ENCODE assay signal across 19 mouse cellular contexts in genomic region chr5:113270043-113270442, GRCm38 (mm10). TPM values are rescaled to one million over a fixed set of nuclear protein-coding genes. Genes with fewer than 3 reads are reported as not detected.
A peak's percentile ranks its signal among the peaks of the same experiment; 100 is the strongest.
DNase-seq lines count a peak whose midpoint lies in the region; ATAC-seq and TF ChIP-seq lines count a peak whose summit lies in the region.
"Had no signal": no experiment of that assay in that cellular context is flagged by ENCODE, and none has a peak within 500 bp of the region (broad histone marks: within the 10 kb centered on the region; RNA-seq: fewer than 3 reads in every experiment).

No protein-coding gene starts in this region.

- no peaks in the 10 kb centered on the region for H3K27me3 ChIP-seq in neural tube, embryonic 11.5 days (ENCODE audit: control insufficient read depth, insufficient read depth, low read length)
- H3K27me3 ChIP-seq in stomach, postnatal 0 days (ENCODE audit: control insufficient read depth, insufficient read depth, low read length) = no peaks in the 10 kb centered on the region
- H3K27me3 ChIP-seq: forebrain, embryonic 15.5 days; midbrain, embryonic 15.5 days had no signal

- ATAC-seq in neural tube, embryonic 11.5 days (ENCODE audit: insufficient read depth, low FRiP score, low TSS enrichment) = no peak
- ATAC-seq in stomach, postnatal 0 days (ENCODE audit: low FRiP score, low TSS enrichment) = no peak
- ATAC-seq: forebrain, embryonic 15.5 days; midbrain, embryonic 15.5 days had no signal

- H3K27ac ChIP-seq in left cerebral cortex, adult 2 months = no peak overlapping the region
- no peak overlapping the region for H3K27ac ChIP-seq in neural tube, embryonic 11.5 days (ENCODE audit: low read depth, low read length)
- no peak overlapping the region for H3K27ac ChIP-seq in stomach, postnatal 0 days (replicated peaks)
- H3K27ac ChIP-seq: forebrain, embryonic 15.5 days; gastrocnemius, adult 2 months; midbrain, embryonic 15.5 days had no signal

- intact Hi-C loops in left cerebral cortex, adult 2 months (cut with DNase I) = no loop called here
- intact Hi-C loops in left cerebral cortex, postnatal 4 days (cut with DNase I) = no loop called here

- peak; percentile 37 to 59 for DNase-seq in cerebellum, postnatal 14 days
- no peak for DNase-seq in cerebellum, adult 11 months
- DNase-seq in left cerebral cortex, adult 2 months (ENCODE audit: extremely low spot score in 1 of 2, low spot score in 2 of 2) = no peak
- no peak for DNase-seq in left cerebral cortex, postnatal 4 days
- peak; percentile 40 for DNase-seq in neural tube, embryonic 11.5 days (ENCODE audit: low spot score)
- DNase-seq in neural tube, embryonic 10.5 days (ENCODE audit: extremely low spot score, low spot score) = no peak
- no peak for DNase-seq in stomach, postnatal 0 days (ENCODE audit: low spot score)
- no peak for DNase-seq in ovary, postnatal 36 days (ENCODE audit: low spot score)
- DNase-seq: cerebellum, adult 8-10 months; embryo, embryonic 11 days; gastrocnemius, adult 2 months; heart, postnatal 10 days; kidney, adult 11 months; kidney, postnatal 36 days; thymus, postnatal 14 days had no signal

- 85% methylated on average over 3 of the region's 3 CpGs for WGBS in neural tube, embryonic 11.5 days
- WGBS in stomach, postnatal 0 days = 73% methylated on average over 3 of the region's 3 CpGs

- H3K36me3 ChIP-seq in neural tube, embryonic 11.5 days (ENCODE audit: control insufficient read depth, insufficient read depth, low read length) = no peaks in the 10 kb centered on the region; the same call in 1 of the 2 replicates
- H3K36me3 ChIP-seq in stomach, postnatal 0 days (ENCODE audit: control insufficient read depth, insufficient read depth, low read length) = no peaks in the 10 kb centered on the region
- H3K36me3 ChIP-seq: G1E had no signal

- no peaks in the 10 kb centered on the region for H3K9me3 ChIP-seq in neural tube, embryonic 11.5 days (ENCODE audit: control insufficient read depth, low read length)
- no peaks in the 10 kb centered on the region for H3K9me3 ChIP-seq in stomach, postnatal 0 days (ENCODE audit: control insufficient read depth, low read length)
- H3K9me3 ChIP-seq: forebrain, embryonic 15.5 days; midbrain, embryonic 15.5 days had no signal

- no peak for TF ChIP-seq EP300 in stomach, postnatal 0 days (optimal IDR thresholded peaks at IDR 0.05)

- peak; percentile 13 for TF ChIP-seq CTCF in left cerebral cortex, adult 2 months (IDR thresholded peaks at IDR 0.05)
- peak; percentile 45 for TF ChIP-seq CTCF in stomach, postnatal 0 days (IDR thresholded peaks at IDR 0.05; ENCODE audit: low read depth)

- H3K4me3 ChIP-seq in left cerebral cortex, adult 2 months = no peak overlapping the region
- no peak overlapping the region for H3K4me3 ChIP-seq in neural tube, embryonic 11.5 days (ENCODE audit: low read depth, low read length)
- H3K4me3 ChIP-seq in stomach, postnatal 0 days (ENCODE audit: low read depth, low read length) = no peak overlapping the region
- H3K4me3 ChIP-seq: forebrain, embryonic 15.5 days; gastrocnemius, adult 2 months; midbrain, embryonic 15.5 days had no signal

- H3K4me2 ChIP-seq in neural tube, embryonic 11.5 days (ENCODE audit: low read depth) = no peak overlapping the region
- no peak overlapping the region for H3K4me2 ChIP-seq in stomach, postnatal 0 days (replicated peaks; ENCODE audit: low read depth)
- H3K4me2 ChIP-seq: forebrain, embryonic 15.5 days; midbrain, embryonic 15.5 days had no signal

- no peak overlapping the region for H3K9ac ChIP-seq in neural tube, embryonic 11.5 days (ENCODE audit: low read length)
- no peak overlapping the region for H3K9ac ChIP-seq in stomach, postnatal 0 days (ENCODE audit: low read length)
- H3K9ac ChIP-seq: forebrain, embryonic 15.5 days; midbrain, embryonic 15.5 days had no signal

- H3K4me1 ChIP-seq in neural tube, embryonic 11.5 days (ENCODE audit: control insufficient read depth, insufficient read depth, low read length) = no peaks in the 10 kb centered on the region
- H3K4me1 ChIP-seq in stomach, postnatal 0 days (replicated peaks; ENCODE audit: control insufficient read depth, insufficient read depth) = no peaks in the 10 kb centered on the region
- H3K4me1 ChIP-seq: forebrain, embryonic 15.5 days; midbrain, embryonic 15.5 days had no signal

RNA-seq across cellular contexts. Expression of gene Sgsm1, which starts 40.5 kb away (rescaled TPM):
- 100 to 1,000 TPM; 175 to 185 TPM for total RNA-seq in left cerebral cortex, adult 2 months (2021)
- total RNA-seq in left cerebral cortex, postnatal 4 days (2021) = 10 to 100 TPM; 67.4 to 74.9 TPM
- polyA plus RNA-seq in neural tube, embryonic 11.5 days (2014; fragmentation: Nextera tagmentation; extraction: Ambion mirVana) = 8.5 and 10.7 TPM in 2 replicates
- 3.2 and 4.2 TPM in 2 replicates for polyA plus RNA-seq in stomach, postnatal 0 days (2015; fragmentation: Nextera tagmentation; extraction: Ambion mirVana)
- polyA plus RNA-seq: G1E had no signal

RNA-seq across cellular contexts. Expression of gene Tmem211, which starts 43.3 kb away (rescaled TPM):
- total RNA-seq in left cerebral cortex, adult 2 months (2021) = not detected
- under 1 TPM in 1 of 2 experiments, not detected in 1; 0.18 TPM for total RNA-seq in left cerebral cortex, postnatal 4 days (2021)
- polyA plus RNA-seq in neural tube, embryonic 11.5 days (2014; fragmentation: Nextera tagmentation; extraction: Ambion mirVana) = not detected in 2 replicates
- 0.46 and 0.59 TPM in 2 replicates for polyA plus RNA-seq in stomach, postnatal 0 days (2015; fragmentation: Nextera tagmentation; extraction: Ambion mirVana)
- total RNA-seq: G1E; gastrocnemius, adult 2 months; heart, adult 8-10 months; heart, postnatal 10 days had no signal
- polyA plus RNA-seq: forebrain, embryonic 15.5 days; G1E had no signal

RNA-seq across cellular contexts. Expression of gene 2900026A02Rik, which starts 49.0 kb away (rescaled TPM):
- 10 to 100 TPM; 39.6 to 45.1 TPM for total RNA-seq in left cerebral cortex, adult 2 months (2021)
- 10 to 100 TPM; 40.1 to 41.4 TPM for total RNA-seq in left cerebral cortex, postnatal 4 days (2021)
- 1.3 and 1.5 TPM in 2 replicates for polyA plus RNA-seq in neural tube, embryonic 11.5 days (2014; fragmentation: Nextera tagmentation; extraction: Ambion mirVana)
- 5.3 and 6.2 TPM in 2 replicates for polyA plus RNA-seq in stomach, postnatal 0 days (2015; fragmentation: Nextera tagmentation; extraction: Ambion mirVana)
- polyA plus RNA-seq: G1E had no signal

Comparison
In these comparisons a context has a peak if more than half of its experiments do, and no peak if none do; other contexts are left out.
1. DNase-seq: peak in cerebellum, postnatal 14 days (2 of 2) and neural tube, embryonic 11.5 days (single experiment); none in cerebellum, adult 11 months (single experiment), left cerebral cortex, adult 2 months (0 of 2), left cerebral cortex, postnatal 4 days (single experiment), neural tube, embryonic 10.5 days (single experiment), stomach, postnatal 0 days (single experiment) and ovary, postnatal 36 days (single experiment).